Mouse (Mus musculus) cerebellum, adult (tissue): Measurements from ENCODE around the gene Flii.

Experiments
- ATAC-seq: cut with Nextera tagmentation; 2 replicates; pipeline ENCODE4 v1.9.2; 2017; ENCODE audit warnings: mild to moderate bottlenecking, moderate library complexity, mixed read lengths; ENCODE audit not compliant: insufficient number of reproducible peaks, low FRiP score, low TSS enrichment

Gene Flii

DNA sequence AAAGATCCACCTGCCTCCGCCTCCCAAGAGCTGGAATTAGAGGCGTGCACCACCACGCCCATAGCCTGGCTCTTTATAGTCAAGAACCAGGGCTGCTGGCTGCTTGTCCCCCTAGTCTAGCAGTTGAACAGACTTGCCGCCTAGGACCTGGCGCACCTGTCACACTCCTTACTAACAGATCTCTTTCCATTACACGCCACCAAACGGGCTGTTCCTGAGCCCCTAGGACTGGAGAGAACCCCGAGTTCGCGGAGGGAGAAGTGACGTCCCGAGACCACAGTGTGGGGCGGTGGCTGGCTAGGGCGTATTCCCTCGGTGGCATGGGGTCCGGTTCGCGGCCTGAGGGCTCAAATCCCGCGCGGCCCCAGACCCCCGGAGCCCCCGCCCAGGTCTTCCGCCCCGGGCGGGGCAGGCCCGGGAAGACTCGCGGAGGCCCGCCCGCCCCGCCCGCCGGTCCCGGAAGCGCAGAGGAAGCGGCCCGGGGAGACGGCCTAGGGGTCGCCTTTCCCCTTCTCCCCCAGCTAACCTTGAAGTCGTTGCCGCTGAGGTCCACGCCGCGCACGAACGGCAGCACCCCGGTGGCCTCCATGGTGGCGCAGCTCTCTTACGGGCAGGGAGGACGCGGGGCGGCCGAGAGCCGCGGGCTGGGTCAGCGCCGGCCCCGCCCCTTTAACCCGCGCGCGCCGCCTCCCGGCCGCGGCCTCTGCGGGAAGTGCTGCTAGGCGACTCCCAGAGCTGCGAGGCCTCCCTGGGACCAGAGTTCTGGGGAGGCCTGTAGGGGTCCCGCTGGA is at the start of gene Flii:
Flii (minus strand) TSS at position 663 of the 791 bp plus-strand sequence.
- peak; percentile 50 for ATAC-seq

DNA sequence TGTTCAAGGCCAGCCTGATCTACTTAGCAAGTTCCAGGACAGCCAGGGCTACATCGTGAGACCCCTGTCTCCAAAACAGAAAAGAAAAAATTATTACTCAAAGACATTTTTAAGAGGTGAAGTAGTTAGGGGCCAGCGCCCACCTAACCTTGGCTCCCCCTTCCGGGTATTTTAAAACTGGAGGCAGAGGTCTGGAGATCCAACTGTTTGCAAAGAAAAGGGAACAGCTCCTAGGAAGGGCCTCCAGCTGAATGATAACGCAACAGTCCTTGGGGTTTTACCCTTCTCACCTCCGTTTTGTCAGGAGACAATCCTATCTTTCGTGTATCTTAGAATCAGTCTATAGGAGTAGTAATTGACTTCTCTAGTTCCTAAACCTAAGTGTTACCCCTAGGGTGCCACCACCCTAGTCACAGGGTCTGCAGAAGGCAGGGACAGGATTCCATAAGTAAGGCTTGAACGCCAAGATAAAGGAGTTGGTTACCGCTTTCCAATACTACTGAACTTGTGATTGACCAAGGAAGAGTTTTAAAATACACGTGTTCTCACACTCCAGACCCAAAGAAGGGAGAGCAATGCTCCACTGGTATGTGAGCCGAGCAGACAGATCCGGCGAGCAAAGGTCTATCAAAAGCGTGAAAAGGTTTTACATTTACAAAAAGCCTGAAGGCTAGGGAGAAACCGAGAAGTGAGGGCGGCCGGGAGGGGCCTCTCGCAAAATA is 49.2 kb upstream of the Flii start:
- no peak for ATAC-seq

DNA sequence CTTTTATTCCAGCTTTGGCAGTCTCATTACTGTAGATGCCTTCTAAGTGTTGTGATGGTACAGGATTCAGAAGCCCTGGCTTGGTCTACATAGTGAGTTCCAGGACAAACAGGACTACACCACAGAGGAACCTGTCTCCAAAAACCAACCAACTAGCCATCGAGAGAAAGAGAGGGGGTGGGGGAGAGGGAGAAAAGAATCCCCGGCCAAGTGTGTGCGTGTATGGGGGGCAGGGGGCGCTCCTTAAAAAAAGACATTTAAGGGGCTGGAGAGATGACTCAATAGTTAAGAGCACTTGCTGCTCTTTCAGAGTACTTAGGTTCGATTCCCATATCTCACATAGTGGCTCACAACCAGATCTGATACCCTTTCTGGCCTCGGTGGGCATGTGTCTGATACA is 48.5 kb upstream of the Flii start:
- ATAC-seq: no peak

DNA sequence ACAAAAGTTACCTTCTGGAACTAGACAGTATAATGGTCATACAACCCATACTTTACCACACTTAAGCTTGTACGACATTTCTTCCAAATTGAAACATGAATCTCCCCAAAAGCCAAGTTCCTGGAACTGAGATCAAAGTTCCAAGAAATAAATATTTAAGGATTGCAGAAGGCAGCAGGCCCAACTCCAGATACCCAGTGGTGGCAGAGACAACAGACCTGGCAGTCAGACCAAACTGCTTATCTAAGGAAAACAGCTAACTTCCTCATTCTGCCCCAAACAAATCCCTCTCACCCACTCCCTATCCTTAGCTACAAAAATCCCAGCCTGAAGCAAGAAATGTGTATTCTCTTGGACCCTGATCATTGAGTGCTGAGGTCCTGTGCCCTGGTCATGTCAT is 47.8 kb upstream of the Flii start:
- ATAC-seq: no peak

DNA sequence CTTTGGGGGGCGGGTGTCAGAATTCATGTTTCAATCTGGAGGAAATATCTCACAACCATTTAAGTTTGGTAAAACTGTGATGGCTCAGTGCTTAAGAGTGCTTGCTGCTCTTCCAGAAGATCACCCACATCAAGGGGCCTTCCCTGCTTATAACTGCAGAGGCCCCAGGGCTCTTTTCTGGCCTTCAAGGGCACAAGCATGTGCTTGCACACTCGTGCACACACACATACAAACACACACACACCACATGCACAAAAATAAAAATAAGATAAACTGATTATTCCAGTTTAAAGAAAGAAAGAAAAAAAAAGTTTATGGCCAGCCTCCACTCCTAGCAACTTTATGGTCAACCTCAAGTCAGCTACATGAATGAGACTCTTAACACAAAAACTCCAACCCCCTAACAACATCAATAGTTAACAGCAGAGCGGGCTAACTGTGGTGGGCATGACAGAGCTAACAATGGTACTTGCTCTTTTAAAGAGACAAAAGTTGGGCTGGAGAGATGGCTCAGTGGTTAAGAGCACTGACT is 47.2 kb upstream of the Flii start:
- no peak for ATAC-seq

DNA sequence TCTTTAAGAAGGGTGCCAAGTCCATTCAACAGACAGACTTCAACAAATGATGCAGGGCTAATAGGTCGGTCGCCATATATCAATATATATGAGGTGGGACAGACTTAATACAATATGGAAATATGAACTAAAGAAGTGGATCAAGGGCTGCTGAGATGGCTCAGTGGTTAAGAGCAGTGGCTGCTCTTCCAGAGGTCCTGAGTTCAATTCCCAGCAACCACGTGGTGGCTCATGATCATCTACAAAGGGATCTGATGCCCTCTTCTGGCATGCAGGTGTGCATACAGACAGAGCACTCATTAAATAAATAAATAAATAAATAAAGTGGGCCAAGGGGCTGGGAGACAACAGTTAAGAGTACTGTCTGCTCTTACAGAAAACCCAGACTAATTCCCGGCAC is 45.1 kb upstream of the Flii start:
- no peak for ATAC-seq

DNA sequence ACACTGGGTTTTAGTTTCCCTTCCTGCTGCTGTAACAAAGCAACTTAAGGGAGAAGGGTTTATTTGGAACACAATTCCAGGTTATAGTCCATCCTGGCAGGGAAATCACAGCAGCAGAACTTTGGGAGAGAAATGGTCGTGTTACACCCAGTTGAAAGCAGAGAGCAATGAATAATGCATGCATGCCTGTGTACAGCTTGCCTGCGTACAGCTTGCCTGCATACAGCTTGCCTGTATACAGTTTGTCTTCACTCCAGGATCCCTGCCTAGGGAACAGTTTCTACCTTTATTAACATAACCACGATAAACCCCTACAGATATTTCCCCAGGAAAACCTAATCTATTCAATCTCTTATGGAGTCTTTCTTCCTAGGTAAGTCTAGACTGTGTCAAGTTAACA is 43.7 kb upstream of the Flii start:
- ATAC-seq: no peak

DNA sequence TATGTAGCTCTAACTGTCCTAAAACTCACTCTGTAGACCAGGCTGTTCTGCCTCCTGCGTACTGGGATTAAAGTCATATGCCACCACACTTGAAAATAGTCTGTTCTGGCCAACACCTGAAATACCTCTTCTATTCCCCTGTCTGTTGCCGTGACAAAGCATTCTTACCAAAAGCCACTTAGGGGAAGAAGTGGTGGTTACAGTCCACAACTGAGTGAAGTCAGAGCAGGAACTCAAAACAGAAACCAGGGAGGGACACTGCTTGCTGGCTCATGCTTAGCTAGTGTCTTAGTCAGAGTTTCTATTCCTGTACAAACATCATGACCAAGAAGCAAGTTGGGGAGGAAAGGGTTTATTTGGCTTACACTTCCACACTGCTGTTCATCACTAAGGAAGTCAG is 42.3 kb upstream of the Flii start:
- ATAC-seq: no peak

DNA sequence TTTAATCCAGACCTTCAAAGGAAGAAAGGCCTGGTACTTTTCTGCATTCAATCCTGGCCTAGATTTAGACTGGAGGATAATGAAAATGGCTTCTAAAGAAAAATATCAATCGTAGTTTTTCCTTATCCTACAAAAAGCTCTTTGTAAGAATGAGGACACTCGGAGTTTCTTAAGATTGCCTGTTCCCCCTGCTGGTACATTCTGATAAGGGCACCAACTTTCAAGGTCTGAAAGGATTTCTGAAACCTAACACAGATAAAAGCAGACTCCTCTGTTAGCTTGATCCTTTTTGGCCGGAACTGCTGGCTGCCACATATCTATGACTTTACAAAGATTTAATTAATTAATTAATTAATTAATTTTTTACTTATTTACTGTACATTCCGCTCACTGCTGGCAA is 39.9 kb upstream of the Flii start:
- no peak for ATAC-seq

DNA sequence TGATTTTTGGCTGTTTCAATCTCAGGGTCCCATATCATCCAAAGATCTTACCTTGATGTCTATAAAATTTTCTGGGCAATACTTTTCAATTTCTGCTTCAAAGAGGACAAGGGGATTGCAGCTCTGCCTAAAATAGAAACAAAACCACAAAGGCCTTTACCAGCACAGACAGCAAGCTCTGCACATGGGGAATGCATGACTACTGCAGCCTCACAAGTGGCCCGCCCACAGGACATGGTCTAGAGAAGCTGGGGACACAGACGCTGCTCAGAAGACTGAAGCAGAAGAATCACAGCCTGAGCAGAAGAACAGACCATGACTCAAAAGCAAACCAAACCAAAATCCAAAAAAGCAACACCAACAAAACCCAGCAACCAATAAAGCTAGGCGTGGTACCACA is 34.6 kb upstream of the Flii start:
- no peak for ATAC-seq

DNA sequence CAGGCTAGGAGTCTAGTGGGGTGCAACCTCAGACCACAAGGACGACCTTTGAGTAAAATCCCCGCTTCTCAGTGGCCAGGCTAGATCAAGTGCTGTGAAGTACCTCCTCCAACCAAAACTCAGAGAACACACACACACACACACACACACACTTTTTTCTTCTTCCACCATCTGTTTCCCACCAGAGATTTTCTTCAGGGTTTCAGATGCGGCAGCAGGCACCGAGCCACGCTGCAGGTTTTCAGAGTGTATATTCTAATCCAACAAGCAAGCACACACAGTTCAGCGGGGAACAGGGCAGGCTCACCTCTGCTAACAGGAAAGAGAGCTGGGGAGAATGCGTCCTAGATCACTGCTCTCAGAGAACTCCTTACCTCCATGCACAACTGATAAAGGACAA is 28.5 kb upstream of the Flii start:
- ATAC-seq: no peak

DNA sequence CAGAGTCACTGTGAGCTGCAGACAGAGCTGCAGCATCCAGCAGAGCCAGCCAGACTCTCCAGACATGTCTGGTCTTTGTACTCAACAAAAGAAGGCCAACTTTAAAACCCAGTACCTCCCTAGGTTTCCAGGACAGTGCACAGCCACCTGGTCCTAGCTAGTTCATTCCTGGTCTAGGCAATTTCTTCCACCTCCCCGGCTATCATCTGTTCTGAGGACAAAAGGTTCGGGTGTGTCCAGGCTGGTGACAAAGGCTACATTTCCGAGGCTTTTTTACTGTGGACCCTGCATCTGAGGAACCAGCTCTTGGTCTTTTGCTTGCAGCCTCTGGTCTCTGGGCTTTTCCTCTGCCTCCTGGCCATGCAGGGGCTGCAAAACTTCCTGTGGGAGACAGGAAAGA is 13.3 kb upstream of the Flii start:
- ATAC-seq: no peak

DNA sequence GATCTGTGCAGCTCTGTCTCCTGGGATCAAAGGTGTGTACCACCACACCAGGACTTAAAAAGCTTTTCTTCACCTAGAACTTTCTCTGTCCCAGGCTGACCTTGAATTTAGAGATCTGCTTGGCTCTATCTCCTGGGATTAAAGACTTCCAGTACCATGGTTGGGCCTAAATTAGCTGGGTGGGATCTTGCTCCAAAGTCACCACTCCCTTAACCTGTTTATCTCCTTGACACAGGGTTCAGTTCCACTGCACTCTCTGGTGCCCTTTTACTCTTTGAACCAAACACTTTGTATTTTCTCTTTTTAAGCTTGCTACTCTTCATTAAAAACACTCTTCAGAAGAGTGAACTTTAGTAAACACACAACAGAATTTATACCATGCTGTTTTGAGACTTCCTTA is 10.4 kb upstream of the Flii start:
- no peak for ATAC-seq

DNA sequence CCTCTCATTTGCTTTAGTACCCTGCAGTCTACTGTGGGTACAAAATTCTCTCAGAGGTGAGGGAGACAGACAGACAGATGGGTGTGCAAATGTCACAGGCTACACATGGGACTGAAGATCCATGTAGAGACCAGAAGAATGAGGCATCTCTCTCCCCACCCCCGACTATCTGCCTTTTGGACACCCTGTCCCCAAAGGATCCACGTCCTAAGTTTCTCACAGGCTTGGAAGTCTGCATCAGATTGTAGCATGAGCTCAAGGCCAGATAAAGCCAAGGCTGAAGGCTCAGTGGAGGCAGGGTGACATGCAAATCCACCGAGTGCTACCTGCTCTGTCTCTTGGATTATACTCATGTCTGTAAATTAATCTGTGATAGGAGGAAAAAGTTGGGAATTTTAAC is 9.4 kb upstream of the Flii start:
- no peak for ATAC-seq

DNA sequence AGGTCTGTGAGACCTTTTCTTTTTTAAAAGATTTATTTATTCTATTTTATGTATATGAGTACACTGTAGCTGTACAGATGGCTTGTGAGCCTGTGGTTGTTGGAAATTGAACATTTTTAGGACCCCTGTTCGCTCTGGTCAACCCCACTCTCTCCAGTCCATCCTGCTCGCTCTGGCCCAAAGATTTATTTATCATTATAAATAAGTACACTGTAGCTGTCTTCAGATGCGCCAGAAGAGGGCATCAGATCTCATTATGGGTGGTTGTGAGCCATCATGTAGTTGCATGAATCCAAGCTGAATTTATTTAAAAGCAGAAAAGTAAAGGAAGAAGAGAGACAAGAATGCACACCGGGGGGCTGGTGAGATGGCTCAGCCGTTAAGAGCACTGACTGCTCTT is 8.1 kb upstream of the Flii start:
- no peak for ATAC-seq

DNA sequence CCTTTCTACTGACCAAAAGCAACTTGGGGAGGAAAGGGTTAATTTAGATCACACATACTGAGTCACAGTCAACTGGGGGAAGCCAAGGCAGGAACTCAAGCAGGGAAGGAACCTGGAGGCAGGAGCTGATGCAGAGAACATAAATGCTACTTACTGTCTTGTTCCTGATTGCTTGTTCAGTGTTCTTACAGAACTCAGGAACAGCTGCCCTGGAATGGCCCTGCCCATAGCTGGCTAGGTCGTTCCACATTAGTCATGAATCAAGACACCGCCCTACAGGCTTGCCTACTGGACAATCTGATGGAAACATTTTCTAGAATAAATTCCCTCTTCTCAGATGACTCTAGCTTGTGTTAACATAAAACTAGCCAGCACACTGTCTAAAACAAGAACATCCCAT is 7.1 kb upstream of the Flii start:
- ATAC-seq: no peak

DNA sequence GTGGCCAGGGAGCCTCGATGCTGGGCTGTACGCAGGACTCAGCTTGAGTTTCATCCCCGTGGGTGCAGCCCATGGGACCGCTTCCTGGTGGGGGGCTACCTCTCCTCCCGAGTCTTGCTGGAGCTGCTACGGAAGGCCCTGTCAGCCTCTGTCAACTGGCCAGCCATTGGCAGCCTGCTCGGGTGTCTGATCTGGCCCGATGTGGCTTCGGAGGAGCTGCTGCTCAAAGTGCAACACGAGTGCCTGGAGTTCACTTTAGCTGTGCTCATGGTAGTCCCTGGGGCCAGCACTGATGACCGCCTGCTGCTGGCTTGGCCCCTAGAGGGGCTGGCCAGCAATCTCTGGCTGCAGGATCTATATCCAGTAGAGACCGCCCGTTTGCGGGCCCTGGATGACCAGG is 4.2 kb upstream of the Flii start:
- no peak for ATAC-seq

DNA sequence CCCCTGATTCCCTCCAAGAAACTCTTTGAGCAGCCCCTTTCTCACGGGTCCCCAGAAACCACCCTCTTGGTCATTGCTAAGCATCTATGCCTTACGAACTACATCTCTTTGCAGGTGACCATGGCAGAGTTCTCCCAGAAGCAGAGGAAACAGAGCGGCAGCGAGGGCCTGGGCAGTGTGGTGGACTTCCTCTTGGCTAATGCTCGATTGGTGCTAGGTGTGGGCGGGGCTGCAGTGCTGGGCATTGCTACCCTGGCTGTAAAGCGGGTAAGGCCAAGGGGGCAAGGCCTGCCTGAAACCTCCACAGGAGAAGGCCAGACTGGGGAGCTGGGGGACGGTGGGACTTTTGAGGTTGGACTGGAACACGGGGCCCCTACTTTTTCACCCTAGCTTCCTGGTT is 3.1 kb upstream of the Flii start:
- no peak for ATAC-seq

DNA sequence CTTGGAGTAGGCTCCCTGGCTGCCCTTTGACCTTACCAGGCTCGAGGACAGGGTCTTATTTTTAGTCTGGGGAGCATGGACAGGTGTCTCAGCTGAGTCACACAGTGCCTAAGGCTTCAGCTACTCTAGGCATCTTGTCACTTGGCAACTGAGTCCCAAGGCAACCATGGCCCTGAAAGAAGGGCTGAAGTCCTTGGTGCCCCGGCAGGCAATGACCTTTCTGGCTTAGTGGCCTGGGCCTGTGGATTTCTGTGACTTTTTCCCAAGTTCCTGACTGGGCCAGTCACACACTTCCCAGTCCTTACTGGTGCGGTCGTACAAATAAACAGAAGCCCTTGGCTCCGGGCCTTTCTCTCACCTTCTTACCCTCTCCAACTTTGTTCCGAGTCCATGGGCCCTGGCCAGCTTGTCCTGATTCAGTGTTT is 2.2 kb upstream of the Flii start:
- no peak for ATAC-seq

DNA sequence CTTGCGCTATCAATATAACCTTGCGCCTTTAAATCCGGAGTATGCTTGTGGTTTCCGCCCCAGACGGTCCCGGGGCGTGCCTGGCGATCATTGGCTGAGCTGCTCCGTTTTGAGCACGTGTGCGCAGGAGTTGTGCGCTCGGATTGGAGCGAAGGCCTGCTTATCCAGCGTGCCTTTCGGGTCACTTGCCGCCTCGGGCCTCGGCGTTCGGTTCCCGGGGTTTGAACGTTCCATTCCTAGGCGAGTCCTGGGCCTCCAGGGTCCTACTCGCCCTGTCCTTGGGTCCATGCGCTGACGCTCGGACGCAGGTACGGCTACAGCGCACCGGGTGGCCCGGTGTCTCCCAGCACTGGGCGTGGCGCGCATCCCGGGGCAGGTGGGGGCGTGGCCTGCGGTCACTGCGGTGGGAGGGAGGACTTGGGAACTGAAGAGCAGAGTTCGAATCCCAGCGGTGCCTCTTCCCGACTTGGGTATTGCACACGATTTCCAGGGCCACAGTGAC is 1.2 kb upstream of the Flii start, which contains the start of gene Mief2:
Mief2 (plus strand) TSS at position 139 of the 502 bp plus-strand sequence.
- ATAC-seq: peak; percentile 92

DNA sequence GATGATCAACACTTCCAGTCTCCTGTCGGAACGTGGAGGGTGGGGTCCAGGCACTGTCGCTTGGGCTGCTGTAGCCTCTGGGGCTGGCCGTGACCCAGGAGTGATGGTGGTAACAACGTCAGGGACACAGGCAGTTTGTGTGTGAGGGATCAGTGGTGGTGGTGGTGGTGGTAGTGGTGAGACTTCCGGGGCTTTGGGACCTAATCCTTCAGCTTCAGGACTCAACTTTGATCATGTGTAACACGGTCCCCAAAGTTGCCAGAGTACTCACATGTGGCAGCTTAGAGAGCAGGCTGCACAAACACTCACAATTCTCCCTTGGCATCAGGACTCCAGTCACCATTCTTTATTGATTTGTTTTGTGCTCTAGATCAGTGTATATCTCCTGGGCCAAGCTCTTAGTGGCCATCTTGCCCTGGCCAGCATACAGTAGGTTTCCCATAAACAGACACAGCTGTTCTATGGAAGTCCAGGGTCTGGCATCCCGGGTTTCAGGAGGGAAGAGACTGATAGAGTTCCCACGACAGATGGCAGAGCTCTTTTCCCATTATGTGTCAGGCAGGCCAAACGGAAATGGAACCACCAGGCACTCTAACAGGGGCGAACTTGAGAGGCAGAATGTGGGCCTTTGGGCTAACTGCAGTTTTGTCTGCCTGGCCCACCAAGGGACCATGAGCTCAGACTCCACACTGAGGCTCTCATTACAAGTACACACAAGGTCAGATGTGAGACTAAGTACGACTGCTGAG is 503 bp upstream of the Flii start:
- no peak; the same call in 1 of the 2 replicates for ATAC-seq
